Mouse (Mus musculus) kidney, postnatal 36 days (tissue): ENCODE results near the gene Agbl4.
"Not testable (repeated sequence)": the region's sequence is repeated elsewhere in the genome, so short reads cannot be mapped to it uniquely, and the experiment has no call there.

Experiments
- DNase-seq, 2 experiments: peaks; one replicate each; pipeline ENCODE4 v3.0.0; 2021 to 2022; ENCODE audit warnings: mixed read lengths in 2 of 2

Gene Agbl4

GRCm38 (mm10) chr4:110921013-110921412 lies 523.6 kb downstream of the Agbl4 start:
- DNase-seq = no peak

DNA sequence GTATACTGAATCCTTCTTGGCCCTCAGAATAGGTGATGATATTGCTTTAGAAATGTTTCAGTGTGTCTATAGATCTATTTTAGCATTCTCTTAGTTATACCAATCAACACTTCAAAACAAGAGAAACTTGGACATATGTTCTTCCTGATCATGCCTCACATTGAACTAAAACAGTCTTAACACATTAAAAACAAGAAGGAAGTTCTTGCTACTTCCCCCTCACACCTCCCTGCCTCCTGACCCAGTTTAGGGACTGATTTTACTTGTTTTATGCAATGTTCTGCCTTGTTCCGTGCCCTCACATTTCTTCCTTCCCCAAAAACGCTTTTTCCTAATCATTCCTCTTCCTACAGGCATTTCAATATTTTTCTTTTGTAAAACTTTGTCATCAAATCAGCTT lies 604.2 kb downstream of the Agbl4 start:
- no peak for DNase-seq

- DNase-seq = no peak
Measured at GRCm38 (mm10) chr4:111004719-111005479, 607.4 kb downstream of the Agbl4 start.

DNA sequence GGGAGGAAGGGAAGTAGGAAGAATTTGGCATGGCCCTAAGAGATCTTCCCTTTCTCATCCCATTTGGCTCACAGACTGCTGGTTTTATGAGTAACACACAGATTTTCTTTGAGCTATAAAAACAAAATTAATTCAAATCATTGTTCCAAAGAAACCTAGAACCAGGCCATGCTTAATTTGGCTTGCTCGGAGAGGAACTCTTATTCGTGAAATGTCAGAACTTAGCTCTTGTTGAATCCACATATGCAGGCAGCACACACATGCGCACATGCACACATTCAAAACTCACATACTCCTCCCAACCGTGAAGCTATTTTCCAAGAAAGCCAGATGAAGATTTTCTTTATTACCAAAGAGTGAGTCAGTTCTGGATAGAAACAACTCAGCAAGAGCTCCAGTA lies 621.9 kb downstream of the Agbl4 start:
- DNase-seq = no peak

DNA sequence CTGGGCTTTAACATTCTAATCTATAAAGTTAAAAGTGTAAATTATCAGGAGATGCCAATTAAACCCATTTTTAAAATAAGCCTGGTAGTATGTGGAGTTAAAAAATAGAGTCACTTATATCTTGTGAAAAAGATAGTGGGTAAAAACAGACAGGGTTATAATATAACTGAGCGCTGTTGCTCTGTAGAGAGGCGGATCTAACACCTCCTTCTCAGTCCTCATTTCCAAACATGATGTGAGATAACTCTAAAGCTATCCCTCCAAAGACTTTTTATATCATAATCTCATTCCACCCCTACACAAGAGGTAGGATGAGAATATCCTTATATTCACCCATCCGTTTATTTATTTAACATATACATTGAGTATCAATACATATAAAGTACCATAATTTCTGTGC lies 669.9 kb downstream of the Agbl4 start:
- DNase-seq = no peak

DNA sequence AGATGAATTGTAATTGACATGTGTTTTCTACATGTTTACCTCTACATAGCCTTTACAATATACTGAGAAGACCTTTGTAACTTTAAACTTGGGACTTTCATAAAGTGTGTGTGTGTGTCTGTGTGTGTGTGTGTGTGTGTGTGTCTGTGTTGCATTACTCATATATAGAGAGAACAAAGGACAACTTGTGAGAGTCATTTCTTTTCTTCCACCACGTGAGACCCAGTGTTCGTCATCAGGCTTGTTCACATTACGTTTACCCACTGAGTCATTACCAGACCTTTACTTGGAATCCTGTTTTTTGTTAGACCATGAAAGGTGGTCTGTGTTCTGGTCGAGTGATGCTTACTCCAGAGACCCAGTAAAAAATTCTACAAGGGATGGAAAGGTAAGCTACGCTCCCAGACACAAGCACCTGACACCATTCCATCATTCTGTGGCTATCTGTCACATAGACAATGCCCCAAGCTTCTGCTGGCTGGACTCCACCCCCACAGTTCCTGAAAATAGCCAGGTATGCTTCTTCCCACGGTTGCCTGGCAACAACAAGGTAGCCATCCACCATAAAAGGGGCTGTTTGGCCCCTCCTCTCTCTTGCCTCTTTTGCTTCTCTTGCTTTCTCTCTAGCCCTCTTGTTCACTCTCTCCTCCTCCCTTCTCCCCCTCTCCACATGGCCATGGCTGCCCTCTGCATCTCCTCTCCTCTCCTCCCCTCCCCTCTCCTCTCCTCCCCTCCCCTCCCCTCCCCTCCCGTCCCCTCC lies 676.5 kb downstream of the Agbl4 start:
- no peak for DNase-seq

- no peak for DNase-seq
Measured at GRCm38 (mm10) chr4:111074701-111075154, 677.3 kb downstream of the Agbl4 start.

DNA sequence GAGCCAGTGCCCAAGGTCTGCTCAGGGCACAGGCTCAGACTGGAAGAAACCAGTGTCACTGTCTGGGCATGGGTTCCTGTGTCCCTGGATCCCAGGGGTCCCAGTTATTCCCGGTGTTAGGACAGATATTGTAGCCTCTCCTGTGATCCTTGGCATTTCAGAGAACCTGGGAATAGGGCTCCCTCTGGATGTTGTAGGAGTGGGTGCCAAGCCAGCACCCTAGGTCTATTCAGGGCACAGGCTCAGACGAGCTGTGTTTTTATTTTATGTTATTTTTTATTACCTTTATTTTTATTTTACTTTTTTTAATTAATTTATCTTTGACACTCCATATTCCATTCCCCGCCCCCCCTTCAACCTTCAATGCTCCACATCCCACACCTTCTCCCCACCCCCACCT lies 680.3 kb downstream of the Agbl4 start:
- DNase-seq = no peak

DNA sequence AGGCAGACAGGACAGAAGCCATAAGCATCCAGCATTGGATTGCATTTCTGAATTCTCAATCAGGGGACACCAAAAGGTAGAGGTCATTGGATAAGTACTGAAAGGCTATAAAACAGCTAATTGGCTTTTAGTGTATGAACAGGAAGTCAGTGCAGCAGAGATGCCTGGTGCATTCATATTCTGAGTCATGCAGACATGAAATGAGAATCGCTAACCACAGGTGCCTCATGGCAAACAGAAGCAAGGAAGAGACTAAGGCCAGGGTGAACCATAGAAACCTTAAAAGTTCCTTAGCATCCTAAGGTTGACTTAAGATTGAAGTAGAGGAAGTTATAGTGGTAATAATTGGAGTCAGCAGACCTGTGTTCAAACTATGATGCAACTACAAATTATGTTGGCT lies 687.9 kb downstream of the Agbl4 start:
- no peak for DNase-seq

GRCm38 (mm10) chr4:111136217-111137147 lies 739.0 kb downstream of the Agbl4 start:
- DNase-seq = no peak

DNA sequence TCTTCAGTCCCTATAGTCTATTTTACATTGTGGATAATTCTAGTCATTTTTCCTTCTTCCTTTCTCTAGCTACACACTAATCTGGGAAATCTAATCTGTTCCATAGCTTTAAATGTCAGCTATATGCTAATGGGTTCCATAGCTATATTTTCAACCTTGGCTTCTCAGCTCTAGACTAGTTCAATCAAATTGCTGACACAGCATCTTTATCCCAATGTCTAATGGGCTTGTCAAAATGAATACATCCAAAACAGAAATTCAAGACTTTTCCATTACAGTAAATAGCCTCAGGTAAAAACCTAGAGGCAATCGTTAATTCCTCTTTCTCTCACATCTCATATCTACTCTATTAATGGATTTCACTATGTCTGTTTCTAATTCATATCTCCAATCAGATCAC lies 750.3 kb downstream of the Agbl4 start:
- DNase-seq = no peak

- no peak for DNase-seq
Measured at GRCm38 (mm10) chr4:111155859-111156258, 758.4 kb downstream of the Agbl4 start.

GRCm38 (mm10) chr4:111181478-111181877 lies 784.0 kb downstream of the Agbl4 start:
- no peak for DNase-seq

DNA sequence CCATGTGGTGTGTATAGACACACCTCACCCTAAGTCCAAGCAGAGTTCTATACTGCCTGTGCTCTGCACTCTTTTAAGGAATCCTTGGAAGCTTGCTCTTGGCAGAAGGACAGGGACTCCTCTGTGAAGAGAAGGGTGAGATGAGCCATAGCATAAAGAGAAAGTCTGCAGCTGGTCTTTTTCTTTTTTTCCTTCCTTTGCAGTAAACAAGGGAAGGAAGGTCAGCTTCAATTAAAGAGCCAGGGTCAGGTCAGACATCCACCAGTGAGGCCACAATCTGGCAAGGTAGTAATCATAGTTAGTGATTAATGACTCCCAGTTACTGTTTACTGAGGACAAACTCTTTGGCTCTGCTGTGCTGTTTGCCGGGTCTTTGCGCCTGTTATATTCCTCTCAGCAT lies 802.6 kb downstream of the Agbl4 start:
- peak; percentile 38 to 80 for DNase-seq

DNA sequence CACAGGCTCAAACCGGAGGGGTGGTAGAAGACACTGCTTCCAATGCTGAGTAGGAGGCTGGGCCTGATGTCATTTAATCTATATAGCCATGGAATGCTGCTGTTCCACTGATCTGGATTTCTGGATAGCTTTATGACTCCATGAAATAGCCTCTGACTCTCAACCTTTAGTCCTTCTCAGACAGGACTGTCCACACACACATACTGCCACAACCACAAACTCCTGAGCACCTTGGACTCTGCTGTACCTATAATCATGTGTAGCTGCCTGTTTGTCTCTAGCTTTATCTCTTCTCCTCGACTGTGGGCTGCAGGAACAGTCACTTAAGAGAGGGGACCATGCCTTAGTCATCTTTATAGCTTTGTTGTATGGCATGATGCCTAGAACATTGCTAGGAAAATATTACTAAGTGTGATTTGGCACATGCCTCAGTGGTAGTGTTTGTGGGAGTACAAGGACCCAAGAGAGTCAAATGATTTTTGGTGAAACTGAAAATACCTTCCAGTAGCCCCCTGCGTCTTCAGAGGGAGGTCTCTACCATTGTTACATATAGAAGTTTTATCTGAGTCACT lies 817.8 kb downstream of the Agbl4 start:
- DNase-seq = no peak

- not testable (repeated sequence) for DNase-seq
Measured at GRCm38 (mm10) chr4:111219030-111219429, 821.6 kb downstream of the Agbl4 start.

GRCm38 (mm10) chr4:111219543-111219942 lies 822.1 kb downstream of the Agbl4 start:
- DNase-seq = not testable (repeated sequence)

DNA sequence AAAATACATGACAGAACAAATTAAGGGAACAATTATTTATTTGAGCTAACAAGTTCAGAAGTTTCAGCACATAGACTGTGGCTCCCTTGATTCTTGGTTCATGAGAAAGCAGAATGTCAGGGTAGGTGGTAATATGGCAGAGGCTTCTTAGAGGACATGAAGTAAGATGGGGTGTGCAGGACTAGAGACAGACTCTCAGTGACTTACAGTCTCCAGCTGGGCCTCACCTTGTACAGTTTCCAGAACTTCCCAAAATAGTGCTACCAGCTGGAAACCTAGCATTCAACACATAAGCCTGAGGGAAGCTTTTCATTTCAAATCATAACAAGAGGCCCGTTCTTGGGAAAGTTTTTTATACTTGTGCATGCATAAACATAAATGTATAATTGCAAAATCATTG lies 836.4 kb downstream of the Agbl4 start:
- no peak for DNase-seq

DNA sequence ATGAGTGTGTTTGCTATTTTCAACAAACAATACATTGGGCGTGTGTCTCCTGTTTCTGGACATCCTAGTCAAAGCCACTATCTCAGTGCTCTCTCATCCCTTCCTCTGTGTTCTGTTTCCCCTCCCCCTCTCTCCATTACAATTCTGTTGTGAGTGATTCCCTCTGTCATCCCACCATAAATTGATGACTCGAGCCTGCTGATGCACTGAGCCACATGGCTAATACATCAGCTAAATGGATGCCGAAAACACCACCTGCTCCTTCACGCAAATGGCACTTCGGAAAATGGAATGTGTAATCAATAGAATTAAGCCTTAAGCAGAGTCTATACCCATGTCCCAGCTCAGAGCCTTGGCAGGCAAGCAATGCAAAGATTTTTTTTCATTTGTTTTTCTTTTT lies 854.5 kb downstream of the Agbl4 start:
- DNase-seq = no peak

DNA sequence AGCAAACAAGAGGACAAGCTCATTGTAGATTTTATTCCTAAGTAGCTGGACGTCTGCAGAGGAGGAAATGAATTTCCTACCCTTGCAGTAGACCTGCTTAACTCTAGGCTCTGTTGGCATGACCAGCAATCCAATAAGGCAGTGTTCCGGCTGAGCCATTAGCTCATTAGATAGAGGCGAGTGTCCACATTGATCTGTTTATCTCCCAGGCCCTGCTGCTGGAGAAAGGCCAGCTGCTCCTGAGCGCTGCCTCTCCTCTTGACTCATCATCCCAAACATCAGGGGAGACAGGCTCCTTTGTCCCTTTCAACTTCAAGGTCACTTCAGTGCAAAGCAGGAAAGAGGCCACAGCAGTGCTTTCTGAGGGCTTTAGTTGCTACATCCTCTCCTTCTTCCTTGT lies 858.0 kb downstream of the Agbl4 start:
- no peak for DNase-seq

DNA sequence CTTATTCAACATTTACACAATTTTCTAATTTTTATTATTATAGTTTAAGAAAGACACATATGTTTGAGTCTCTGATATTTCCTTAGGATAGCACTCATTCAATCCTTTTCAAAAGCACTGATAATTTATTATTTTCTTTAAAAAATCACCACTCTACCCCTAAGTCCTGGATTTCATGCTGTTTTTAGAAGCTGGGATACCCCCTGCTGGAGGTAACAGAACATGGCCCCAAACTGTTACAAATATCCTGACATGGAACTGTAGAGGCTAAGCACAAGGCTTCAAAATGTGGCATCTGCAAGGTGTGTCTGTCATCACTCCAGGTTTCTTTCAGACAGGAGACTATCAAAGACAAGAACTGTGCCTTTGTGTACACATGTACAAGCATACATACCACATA lies 859.5 kb downstream of the Agbl4 start:
- DNase-seq = no peak

GRCm38 (mm10) chr4:111280936-111281335 lies 883.5 kb downstream of the Agbl4 start:
- DNase-seq = no peak

DNA sequence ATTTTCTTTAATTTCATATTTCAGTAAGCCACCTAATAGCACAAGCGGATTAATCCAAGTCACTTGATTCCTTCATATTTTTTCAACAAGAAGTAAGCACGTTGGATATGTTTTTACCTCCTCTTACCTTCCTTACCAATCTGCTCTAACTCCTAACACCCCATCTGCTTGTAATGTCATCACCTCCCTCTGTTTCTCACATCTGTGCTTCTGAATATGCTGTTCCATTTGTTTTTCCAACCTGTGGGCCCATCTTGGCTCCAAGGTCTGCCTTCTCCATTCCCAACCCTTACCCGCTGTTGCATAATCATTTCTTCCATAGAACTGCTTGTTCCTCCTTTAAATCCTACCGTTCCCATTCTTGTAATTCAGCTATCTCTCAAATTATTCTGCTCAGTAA lies 884.4 kb downstream of the Agbl4 start:
- no peak for DNase-seq
